Mouse (Mus musculus) liver, adult 2 months (tissue): ENCODE results near the gene Ppp1r3e. TPM values are rescaled to one million over a fixed set of nuclear protein-coding genes. Genes with fewer than 3 reads are reported as not detected.

Source experiments
- DNase-seq: peaks from one replicate; pipeline ENCODE4 v3.0.0-alpha.2; 2011; ENCODE audit warnings: low read depth, low spot score; ENCODE audit errors: extremely low read depth
- H3K27ac ChIP-seq: fragments of 200-500 bp; replicated peaks from 2 replicates; pipeline ENCODE4 v1.5.1; 2012; ENCODE audit warnings: low read depth, mild to moderate bottlenecking, control low read depth, inconsistent platforms, low read length; ENCODE audit not compliant: insufficient read depth
- H3K27me3 ChIP-seq: fragments of 200-500 bp; 2 replicates; pipeline ENCODE4 v1.6.1; 2012; ENCODE audit warnings: mild to moderate bottlenecking, moderate library complexity, low read length, inconsistent platforms; ENCODE audit not compliant: control insufficient read depth, insufficient read depth
- H3K36me3 ChIP-seq: fragments of 200-500 bp; 2 replicates; pipeline ENCODE4 v1.6.1; 2012; ENCODE audit warnings: low read length, inconsistent platforms; ENCODE audit not compliant: control insufficient read depth, insufficient read depth
- H3K4me1 ChIP-seq: fragments of 200-500 bp; 2 replicates; pipeline ENCODE4 v1.6.1; 2011; ENCODE audit warnings: low read length; ENCODE audit not compliant: control insufficient read depth, insufficient read depth
- H3K4me3 ChIP-seq: fragments of 200-500 bp; 2 replicates; pipeline ENCODE4 v1.5.1; 2011; ENCODE audit warnings: low read depth, mild to moderate bottlenecking, control low read depth, low read length, moderate library complexity; ENCODE audit not compliant: insufficient read depth
- H3K79me2 ChIP-seq: fragments of 200-500 bp; 2 replicates; pipeline ENCODE4 v1.6.1; 2012; ENCODE audit warnings: inconsistent platforms, mild to moderate bottlenecking, low read length, moderate library complexity; ENCODE audit not compliant: control insufficient read depth, insufficient read depth
- H3K9ac ChIP-seq: fragments of 200-500 bp; 2 replicates; pipeline ENCODE4 v1.6.1; 2012; ENCODE audit warnings: low read depth, mild to moderate bottlenecking, control low read depth, inconsistent platforms, low read length
- CTCF ChIP-seq: fragments of 200-500 bp; IDR thresholded peaks from 2 replicates; pipeline ENCODE4 v1.5.1; 2011; ENCODE audit warnings: low read depth, low read length, control low read depth
- POLR2A ChIP-seq: fragments of 200-500 bp; IDR thresholded peaks from 2 replicates; pipeline ENCODE4 v1.6.1; 2011; ENCODE audit warnings: low read length, control low read depth; ENCODE audit not compliant: insufficient read depth; ENCODE audit errors: extremely low read depth
- WGBS: fragments of 180-500 bp; shearing (Covaris S2); methylation state at CpG from one replicate; pipeline ENCODE4 v1.1.7; 2018; 5-methylcytosine and 5-hydroxymethylcytosine counted together
- polyA plus RNA-seq: library from polyadenylated mRNA; depleted of rRNA; stranded (reverse); fragments of >200 nt; gene quantifications from 2 replicates; pipeline ENCODE4 v1.2.3, GENCODE M21; 2012
- total RNA-seq: library from RNA; depleted of rRNA; stranded (reverse); fragments of >200 nt; gene quantifications from 2 replicates; pipeline ENCODE4 v1.2.3, GENCODE M21; 2014

The Ppp1r3e gene
- total and polyA plus RNA-seq, 2 experiments = 4.9 to 7.5 TPM

DNA sequence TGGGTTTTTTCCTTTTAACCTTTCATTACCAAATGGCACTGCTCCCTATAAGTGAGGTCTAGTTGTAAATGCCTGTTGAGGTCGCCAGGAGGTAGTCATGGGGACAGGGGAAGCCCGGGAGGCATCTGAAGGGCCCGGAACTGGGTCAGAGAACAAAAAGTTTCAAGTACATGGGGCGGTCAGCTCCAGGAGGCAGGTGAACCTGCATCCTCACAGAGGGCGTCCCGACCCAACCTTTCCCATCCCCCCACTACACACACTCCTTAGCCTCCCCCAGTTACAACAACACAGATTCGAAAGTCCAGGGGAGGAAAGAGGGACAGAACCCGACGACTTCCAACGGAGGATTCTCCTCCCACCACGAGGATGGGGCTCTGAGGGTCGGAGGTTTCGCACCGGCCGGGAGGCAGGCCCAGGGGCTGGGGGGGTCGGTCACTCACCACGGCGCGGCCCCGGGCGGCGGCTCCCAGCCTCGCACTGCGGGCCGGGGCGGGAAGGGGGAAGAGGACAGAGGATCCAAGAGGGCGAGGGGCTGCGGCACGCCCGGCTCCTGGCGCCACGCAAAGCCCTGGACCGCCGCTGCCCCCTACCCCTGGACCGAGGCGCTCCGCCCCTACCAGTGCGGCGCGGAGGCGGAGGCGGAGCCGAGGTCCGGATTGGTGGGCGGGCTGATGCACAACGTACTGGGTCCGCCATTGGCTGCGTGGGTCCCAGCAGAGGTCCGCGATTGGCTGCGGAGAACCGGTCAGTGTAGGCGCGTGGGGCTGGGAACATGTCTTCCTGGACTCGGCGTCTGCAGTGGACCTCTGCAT, 13.6 kb downstream of the Ppp1r3e start:
- Histone ChIP-seq H3K27me3 (no peaks in the 10 kb centered on the region), H3K4me1 (no peaks in the 10 kb centered on the region), H3K9ac (peak overlapping the region; percentile 81), H3K36me3 (no peaks in the 10 kb centered on the region), H3K27ac (peak overlapping the region; percentile 14; the same call in 1 of the 2 replicates), H3K4me3 (peak overlapping the region; percentile 68), H3K79me2 (no peaks in the 10 kb centered on the region)
- peak; percentile 77 for DNase-seq
- TF ChIP-seq CTCF = no peak
- TF ChIP-seq POLR2A = peak; percentile 64; the same call in 1 of the 2 replicates
- under 1% methylated on average over 56 of the region's 56 CpGs for WGBS

DNA sequence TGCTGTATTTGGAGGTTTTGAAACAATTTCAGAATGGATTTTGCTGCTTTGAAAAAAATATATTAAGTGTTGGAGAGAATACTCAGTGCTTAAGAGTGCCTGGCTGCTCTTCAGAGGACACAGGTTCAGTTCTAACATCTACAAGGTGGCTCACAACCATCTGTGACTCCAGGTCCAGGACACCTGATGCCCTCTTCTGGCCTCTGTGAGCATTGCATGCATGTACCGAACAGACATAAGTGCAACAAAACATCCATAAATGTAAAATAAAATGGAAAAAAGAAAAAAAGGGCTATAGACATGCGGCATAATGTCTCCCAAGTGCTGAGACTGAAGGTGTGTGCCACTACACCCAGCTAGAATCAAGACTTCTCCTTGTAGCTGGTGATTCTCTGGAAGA, 16.8 kb downstream of the Ppp1r3e start:
- no peak for TF ChIP-seq POLR2A
- TF ChIP-seq CTCF = peak; percentile 76
- no peaks in the 10 kb centered on the region for H3K27me3 ChIP-seq
- no peaks in the 10 kb centered on the region; the same call in 1 of the 2 replicates for H3K4me1 ChIP-seq
- WGBS = 31% methylated on average over 2 of the region's 2 CpGs
- H3K4me3 ChIP-seq = no peak overlapping the region
- H3K9ac ChIP-seq = no peak overlapping the region
- H3K36me3 ChIP-seq = no peaks in the 10 kb centered on the region
- DNase-seq = peak; percentile 39
- no peak overlapping the region for H3K27ac ChIP-seq
- no peaks in the 10 kb centered on the region for H3K79me2 ChIP-seq

DNA sequence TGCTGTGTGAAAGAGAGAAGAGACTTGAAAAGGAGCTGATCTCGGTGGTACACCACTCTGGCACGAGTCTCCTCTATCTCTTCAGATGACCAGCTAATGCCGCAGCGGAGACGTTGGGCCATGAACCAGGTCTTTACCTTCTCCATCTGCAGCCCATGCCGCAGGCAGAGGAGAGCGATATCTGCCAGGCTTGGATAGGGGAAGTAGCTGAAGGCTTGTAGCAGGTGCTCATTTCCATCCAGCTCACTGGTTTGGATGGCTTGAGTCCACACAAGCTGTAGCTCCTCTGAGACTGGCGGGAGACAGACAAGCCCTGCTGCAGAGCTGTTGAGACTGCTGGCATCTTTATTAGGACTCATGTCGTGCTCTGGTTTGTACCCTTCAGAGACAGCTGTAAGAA, 19.5 kb downstream of the Ppp1r3e start:
- Histone ChIP-seq H3K4me1 (no peaks in the 10 kb centered on the region; the same call in 1 of the 2 replicates), H3K27ac (no peak overlapping the region), H3K4me3 (no peak overlapping the region), H3K27me3 (no peaks in the 10 kb centered on the region), H3K79me2 (no peaks in the 10 kb centered on the region), H3K9ac (no peak overlapping the region), H3K36me3 (no peaks in the 10 kb centered on the region)
- TF ChIP-seq POLR2A = no peak
- TF ChIP-seq CTCF = no peak
- 98% methylated on average over 9 of the region's 9 CpGs for WGBS
- no peak for DNase-seq

DNA sequence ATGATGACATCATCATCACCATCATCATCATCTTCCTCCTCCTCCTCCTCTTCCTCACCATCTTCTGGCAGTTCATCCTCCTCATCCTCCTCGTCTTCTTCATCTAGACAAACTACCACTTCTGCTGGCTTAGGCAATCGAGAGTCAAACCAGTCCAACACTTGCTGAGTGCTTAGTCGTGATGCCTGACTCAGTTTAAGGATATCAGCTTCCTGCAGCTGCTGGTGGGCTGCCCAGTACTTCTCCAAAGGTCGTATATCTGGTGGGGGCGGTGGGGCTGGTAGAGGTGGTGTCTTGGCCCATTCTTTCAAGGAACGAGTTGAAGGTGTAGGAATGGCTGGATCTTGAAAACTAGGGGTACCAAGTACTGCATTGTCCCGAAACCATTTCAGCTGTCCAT, 20.6 kb downstream of the Ppp1r3e start:
- WGBS = 86% methylated on average over 7 of the region's 7 CpGs
- DNase-seq = no peak
- Histone ChIP-seq H3K4me3 (no peak overlapping the region), H3K4me1 (no peaks in the 10 kb centered on the region; the same call in 1 of the 2 replicates), H3K36me3 (no peaks in the 10 kb centered on the region), H3K9ac (no peak overlapping the region), H3K27ac (no peak overlapping the region), H3K27me3 (no peaks in the 10 kb centered on the region), H3K79me2 (no peaks in the 10 kb centered on the region)
- TF ChIP-seq CTCF = no peak
- TF ChIP-seq POLR2A = no peak

DNA sequence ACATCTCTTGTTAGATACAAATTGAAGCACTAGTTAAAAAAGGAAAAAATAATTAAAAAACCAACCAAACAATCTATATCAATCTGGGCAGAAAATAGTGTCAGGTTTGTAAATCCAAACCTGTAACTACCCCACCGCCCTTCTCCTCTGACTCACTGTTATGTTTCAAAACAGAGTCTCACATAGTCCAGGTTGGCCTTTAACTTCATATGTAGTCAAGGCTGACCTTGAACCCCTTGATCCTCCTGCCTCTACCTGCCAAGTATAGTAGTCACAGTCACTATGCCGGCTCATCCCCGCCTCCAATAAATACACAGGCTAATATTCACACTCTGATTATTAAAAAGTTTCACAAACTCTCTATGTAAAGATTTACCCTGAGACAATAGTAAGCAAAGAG, 21.6 kb downstream of the Ppp1r3e start:
- Histone ChIP-seq H3K27ac (no peak overlapping the region), H3K9ac (no peak overlapping the region), H3K27me3 (no peaks in the 10 kb centered on the region), H3K36me3 (no peaks in the 10 kb centered on the region), H3K79me2 (no peaks in the 10 kb centered on the region), H3K4me1 (no peaks in the 10 kb centered on the region; the same call in 1 of the 2 replicates), H3K4me3 (no peak overlapping the region)
- TF ChIP-seq POLR2A (no peak), CTCF (no peak)
- DNase-seq = peak; percentile 52
- WGBS = 28% methylated on average over 3 of the region's 3 CpGs

DNA sequence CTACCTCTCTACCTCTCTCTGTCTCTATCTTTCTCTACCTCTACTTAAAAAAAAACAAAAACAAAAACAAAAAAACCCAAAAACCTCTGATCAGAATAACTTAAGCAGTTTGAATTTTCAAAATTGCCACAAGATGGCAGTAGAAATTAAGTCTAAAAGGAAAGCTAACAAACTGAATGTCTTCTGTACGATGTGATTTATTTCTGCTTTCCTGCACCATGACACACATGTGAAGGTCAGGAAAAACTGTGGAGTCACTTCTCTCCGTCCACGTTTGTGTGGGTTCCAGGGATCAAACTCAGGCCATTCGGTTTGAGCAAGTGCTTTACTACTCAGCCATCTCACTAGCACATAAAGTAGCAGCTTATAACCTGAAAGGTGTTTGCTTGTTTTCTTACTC, 33.9 kb downstream of the Ppp1r3e start:
- no peak overlapping the region for H3K9ac ChIP-seq
- under 1% methylated on average over 4 of the region's 4 CpGs for WGBS
- no peak overlapping the region for H3K4me3 ChIP-seq
- no peaks in the 10 kb centered on the region for H3K36me3 ChIP-seq
- no peaks in the 10 kb centered on the region for H3K79me2 ChIP-seq
- peaks cover 2% of the 10 kb centered on the region; the same call in 1 of the 2 replicates for H3K4me1 ChIP-seq
- peak; percentile 46 for DNase-seq
- H3K27ac ChIP-seq = no peak overlapping the region
- TF ChIP-seq CTCF = peak; percentile 54
- TF ChIP-seq POLR2A = no peak
- H3K27me3 ChIP-seq = no peaks in the 10 kb centered on the region
